Mouse (Mus musculus) heart, adult 18-20 months (tissue): ENCODE results near the gene Tkfc. TPM values are rescaled to one million over a fixed set of nuclear protein-coding genes. Genes with fewer than 3 reads are reported as not detected.

Experiments
- total RNA-seq, 2 experiments: library from RNA; stranded (reverse); gene quantifications; 2 replicates each; pipeline ENCODE4 v1.2.3; 2021

The Tkfc gene
- total RNA-seq, 2 experiments from 2014 or later: 9.6 to 9.7 TPM

Other genes with a start within 250 kb of the Tkfc start
- gene Syt7, start 216.6 kb downstream of the Tkfc start, total RNA-seq: 10 to 100 TPM; 35.5 to 37.1 TPM
- gene Lrrc10b, start 148.2 kb downstream of the Tkfc start, total RNA-seq: 1 to 10 TPM; 1.7 to 5.7 TPM
- under 1 TPM in 1 of 2 experiments, not detected in 1; 0.49 TPM for gene Ppp1r32, start 122.7 kb downstream of the Tkfc start, total RNA-seq
- 10 to 100 TPM; 20.6 to 24.4 TPM for gene Cpsf7, start 80.4 kb downstream of the Tkfc start, total RNA-seq
- 10 to 100 TPM; 79.4 to 82.7 TPM for gene Sdhaf2, start 79.5 kb downstream of the Tkfc start, total RNA-seq
- gene Tmem216, start 49.4 kb downstream of the Tkfc start, total RNA-seq: 1 to 10 TPM; 4.9 to 5.8 TPM
- gene Cyb561a3, start 28.5 kb downstream of the Tkfc start, total RNA-seq: 10 to 100 TPM; 12.3 to 14.2 TPM
- 1 to 10 TPM; 1.4 to 2.1 TPM for gene Tmem138, start 28.3 kb downstream of the Tkfc start, total RNA-seq
- gene Ddb1, start 327 bp downstream of the Tkfc start, total RNA-seq: 100 to 1,000 TPM; 135 to 160 TPM
- under 1 TPM in 1 of 2 experiments, not detected in 1; 0.31 TPM for gene Vwce, start 28.6 kb upstream of the Tkfc start, total RNA-seq
- gene Pga5, start 72.4 kb upstream of the Tkfc start, total RNA-seq: not detected
- gene Vps37c, start 83.1 kb upstream of the Tkfc start, total RNA-seq: 10 to 100 TPM; 20.4 to 21.8 TPM
- 1 to 10 TPM in 1 of 2 experiments, not detected in 1; 1.1 TPM for gene Cd5, start 133.3 kb upstream of the Tkfc start, total RNA-seq
- 1 to 10 TPM in 1 of 2 experiments, under 1 TPM in 1; 0.17 to 1.2 TPM for gene Cd6, start 224.4 kb upstream of the Tkfc start, total RNA-seq
- 1 to 10 TPM; 2.1 TPM for gene Slc15a3, start 234.1 kb upstream of the Tkfc start, total RNA-seq